Mouse (Mus musculus) mouse embryonic stem cell (cell line): ENCODE results near the gene Cdc25a.

Source experiments
- in situ Hi-C, 2 experiments: fragments of 300-500 bp; cut with MboI; formaldehyde crosslinking; loops; 1 replicate in 1 of 2; 3 replicates in 1 of 2; pipeline ENCODE4 v1.14.3; 2019 to 2020; ENCODE audit warnings: low sequenced_read_pairs in 2 of 2, low pct_unique_long_range_greater_than_20kb in 1 of 2, mixed read lengths in 1 of 2; ENCODE audit not compliant: unreplicated experiment in 1 of 2

Gene Cdc25a

GRCm38 (mm10) chr9:109874797-109875691, at the start of gene Cdc25a:
Gene Cdc25a (plus strand): TSS chr9:109875579.
- in situ Hi-C loops, result no loop called here

DNA sequence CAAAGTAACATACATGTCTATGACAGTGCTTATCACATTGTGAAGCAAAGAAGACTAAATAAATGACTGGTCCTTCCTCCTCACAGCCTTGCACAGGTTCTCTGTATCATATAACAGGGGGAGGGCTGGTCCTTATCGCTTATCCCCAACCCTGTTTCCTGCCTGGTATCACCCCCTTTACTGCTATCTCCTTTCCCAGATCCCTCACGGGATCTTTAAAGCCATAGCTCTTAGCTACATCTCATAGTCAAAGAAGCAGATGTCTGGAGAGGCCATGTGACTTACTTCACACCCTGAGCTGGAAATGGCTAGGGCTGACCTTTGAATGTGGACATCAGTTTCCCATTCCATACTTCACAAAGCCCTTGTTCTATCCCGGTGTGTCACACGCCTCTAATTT, 49.6 kb upstream of the Cdc25a start:
- in situ Hi-C loops, result no loop called here

DNA sequence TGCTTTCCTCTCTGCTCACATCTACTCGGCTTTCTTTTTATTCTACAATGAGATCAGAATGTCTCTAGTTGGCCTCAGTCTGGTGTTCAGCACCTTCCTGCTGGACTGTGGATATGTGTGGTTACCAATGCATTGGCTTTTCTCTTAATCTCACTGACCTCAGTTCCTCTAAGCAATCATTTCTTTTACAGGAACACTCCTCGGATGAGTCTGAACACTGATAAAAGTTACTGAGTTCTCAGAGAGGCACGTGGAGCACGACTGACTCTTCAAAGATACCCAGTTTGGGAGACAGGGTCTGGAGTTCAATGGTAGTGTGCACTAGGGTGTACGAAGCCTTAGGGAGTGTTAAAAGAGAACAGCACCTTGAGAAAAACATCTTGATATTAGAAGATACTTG, 49.2 kb upstream of the Cdc25a start:
- in situ Hi-C loops, result no loop called here

- in situ Hi-C loops, result no loop called here
Observed at GRCm38 (mm10) chr9:109832391-109833087, 42.8 kb upstream of the Cdc25a start, which contains the start of gene Nme6. Gene Nme6 (plus strand): TSS chr9:109832749.

- in situ Hi-C loops, result no loop called here
Observed at GRCm38 (mm10) chr9:109833088-109833412, 42.3 kb upstream of the Cdc25a start.

- in situ Hi-C loops, result no loop called here
Observed at GRCm38 (mm10) chr9:109849312-109849758, 26.0 kb upstream of the Cdc25a start, which contains the start of gene Camp. Gene Camp (minus strand): TSS chr9:109849617.

- in situ Hi-C loops, result no loop called here
Observed at GRCm38 (mm10) chr9:109850099-109850498, 25.3 kb upstream of the Cdc25a start.

DNA sequence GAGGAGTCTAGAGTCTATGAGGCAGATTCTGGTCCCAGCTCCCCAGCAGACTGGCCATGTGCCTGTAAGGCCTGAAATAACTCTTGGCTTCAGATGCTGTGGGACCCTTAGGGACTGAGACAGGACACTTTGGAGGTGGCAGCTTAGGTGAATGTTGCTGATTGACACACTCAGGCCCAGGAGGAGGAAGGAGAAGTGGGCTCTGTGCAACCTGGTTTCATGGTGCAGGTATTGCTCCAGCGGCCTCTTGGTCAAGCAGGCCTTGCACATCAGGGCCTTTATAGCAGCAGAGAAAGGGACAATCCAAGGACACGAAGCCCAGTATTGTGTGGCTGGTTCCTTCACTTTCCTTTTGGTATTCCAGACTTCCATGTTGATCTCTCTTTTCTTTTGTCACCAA, 21.0 kb upstream of the Cdc25a start:
- in situ Hi-C loops, result no loop called here

DNA sequence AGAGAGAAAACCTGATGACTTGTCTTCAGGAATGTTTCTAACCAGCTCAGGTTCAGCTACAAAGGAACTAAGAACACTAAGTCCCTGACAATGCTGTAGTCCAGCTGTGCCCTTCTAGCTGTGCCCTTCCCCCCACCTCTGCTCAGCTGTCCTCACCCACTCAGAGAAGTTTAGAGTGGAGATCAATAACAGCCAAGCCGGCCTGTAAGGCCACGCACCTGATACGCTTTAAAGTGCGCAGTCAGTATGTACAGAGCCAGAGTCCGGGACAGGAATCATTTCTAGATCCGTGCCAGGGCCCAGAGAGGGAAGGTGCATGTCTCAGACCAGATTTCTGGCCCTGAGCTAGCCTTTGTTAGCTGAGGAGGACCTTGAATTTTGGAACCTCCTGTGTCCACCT, 19.4 kb upstream of the Cdc25a start:
- in situ Hi-C loops, result no loop called here

GRCm38 (mm10) chr9:109862397-109863044, 12.9 kb upstream of the Cdc25a start:
- in situ Hi-C loops, result no loop called here

DNA sequence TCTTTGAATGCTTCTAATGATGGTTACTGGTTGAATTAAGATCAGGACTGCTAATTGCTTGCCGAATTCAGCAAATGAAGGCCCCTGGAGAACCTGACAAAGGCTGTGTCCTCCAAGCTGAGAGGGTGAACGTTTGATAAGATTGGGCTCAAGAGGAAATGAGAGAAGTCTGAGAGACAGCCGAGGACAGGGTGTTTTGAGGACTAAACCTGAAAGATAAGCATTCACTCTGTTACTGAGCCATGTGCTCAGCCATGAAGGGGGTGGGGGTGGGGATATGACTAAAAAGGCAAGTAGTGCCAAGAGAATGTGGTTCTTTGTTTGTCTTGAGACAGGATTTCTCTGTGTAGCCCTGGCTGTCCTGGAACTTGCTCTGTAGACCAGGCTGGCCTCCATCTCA, 12.3 kb upstream of the Cdc25a start:
- in situ Hi-C loops, result no loop called here

DNA sequence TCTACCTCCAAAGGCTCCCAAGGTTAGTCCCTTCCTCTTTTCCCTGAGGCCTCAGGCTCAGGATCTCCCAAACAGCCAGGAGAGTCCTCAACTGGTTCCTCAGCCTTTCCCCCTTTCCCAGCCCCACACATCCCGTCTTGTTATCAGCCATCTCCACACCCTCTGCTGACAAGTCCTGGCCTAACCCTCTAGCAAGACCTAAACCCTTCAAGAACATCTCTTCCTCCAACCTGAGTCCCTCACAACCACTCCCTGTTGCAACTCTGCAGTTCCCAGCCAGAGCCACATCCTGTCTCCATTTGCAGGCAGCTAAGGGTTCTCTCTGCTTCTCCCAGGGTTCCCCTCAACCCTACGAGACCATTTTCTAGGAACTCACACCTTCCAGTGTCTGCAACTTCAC, 9.2 kb upstream of the Cdc25a start:
- in situ Hi-C loops, result no loop called here

GRCm38 (mm10) chr9:109870983-109871572, 4.3 kb upstream of the Cdc25a start:
- in situ Hi-C loops, result no loop called here

DNA sequence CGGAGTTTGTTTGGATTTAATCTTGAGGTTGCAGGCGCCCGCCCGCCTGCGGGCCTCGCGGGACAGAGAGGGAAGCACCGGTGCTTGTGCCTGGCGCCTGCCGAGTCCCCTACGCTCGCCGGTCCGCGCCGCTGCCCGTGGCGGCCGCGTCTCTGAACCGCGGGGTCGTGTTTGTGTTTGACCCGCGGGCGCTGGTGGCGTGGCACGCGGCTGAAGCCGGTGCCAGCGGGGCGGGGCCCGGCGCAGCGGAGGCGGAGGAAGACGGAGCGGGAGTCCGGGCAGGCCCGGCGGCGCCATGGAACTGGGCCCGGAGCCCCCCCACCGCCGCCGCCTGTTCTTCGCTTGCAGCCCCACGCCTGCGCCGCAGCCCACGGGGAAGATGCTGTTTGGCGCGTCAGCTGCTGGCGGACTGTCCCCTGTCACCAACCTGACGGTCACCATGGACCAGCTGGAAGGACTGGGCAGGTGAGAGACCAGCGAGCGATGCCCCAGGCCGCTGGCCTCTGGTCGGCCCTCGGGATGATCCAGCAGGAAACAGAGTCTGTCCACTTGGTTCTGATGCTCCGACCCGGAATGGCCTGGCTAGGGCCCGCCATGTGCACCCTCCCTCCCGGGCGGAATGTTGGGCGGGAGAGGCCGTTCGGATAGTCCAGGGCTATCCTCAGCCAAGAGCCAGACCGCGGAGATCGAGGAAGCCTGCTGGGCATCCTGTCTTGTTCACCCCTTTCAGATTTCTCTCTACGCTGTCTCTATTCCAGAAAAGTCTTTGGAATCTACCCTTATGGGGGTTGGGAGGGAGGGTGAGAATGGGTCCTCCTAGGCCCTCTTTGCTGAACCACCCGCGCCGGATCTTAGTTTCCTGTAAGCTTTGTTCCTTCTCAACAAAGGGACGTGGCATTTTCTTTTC, 569 bp downstream of the Cdc25a start:
- in situ Hi-C loops, result no loop called here

DNA sequence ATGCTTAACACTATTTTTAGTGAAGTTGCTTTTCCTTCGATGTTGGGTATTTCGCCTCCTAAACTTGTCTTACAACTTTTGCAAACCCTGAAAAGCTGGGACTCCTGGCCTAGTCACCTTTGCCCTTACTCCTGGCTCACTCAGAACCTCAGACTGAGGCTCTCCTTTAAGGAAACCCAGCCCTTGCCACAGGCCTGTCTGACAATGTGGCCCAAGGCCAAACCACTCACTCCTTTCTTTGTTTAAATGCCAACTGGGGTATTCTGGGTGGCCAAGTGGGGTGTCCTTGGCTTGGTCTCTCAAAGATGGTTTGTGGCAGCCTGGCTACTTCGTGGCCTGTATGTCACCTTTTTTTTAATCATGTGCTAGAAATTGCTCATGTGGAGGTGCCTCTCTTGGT, 1.4 kb downstream of the Cdc25a start:
- in situ Hi-C loops, result no loop called here

DNA sequence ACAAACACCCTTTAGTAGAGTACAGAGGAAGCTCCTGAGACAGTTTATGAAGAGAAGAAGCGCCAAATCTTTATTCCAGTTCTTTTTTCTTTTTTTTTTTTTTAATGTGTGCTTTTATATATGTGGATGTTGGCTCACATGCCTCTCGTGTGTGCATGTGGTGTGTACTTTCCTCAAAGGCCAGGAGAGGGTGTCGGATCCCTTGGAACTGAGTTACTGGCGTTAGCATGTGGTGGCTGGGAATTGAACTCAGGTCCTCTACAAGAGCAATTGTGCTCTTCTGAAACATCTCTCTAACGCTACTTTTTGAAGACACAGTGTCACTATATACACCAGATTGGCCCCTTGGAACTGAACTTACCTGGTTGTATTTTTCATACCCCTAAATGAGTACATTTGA, 2.3 kb downstream of the Cdc25a start:
- in situ Hi-C loops, result no loop called here

GRCm38 (mm10) chr9:109879305-109879704, 3.9 kb downstream of the Cdc25a start:
- in situ Hi-C loops, result no loop called here

GRCm38 (mm10) chr9:109886259-109886658, 10.9 kb downstream of the Cdc25a start:
- in situ Hi-C loops, result loop anchor here in 1 of 2 experiments (10.0 kb wide), 1 partner anchor 209 kb away; no protein-coding TSS in a partner anchor
